Mouse (Mus musculus) heart, embryonic 14.5 days (tissue): ENCODE measurements around the gene Rab11fip5. TPM values are rescaled to one million over a fixed set of nuclear protein-coding genes. Genes with fewer than 3 reads are reported as not detected.

Source experiments
- ATAC-seq: fragments of 200-750 bp; cut with Nextera tagmentation; 2 replicates; pipeline ENCODE4 v1.8.0; 2017; ENCODE audit warnings: low read depth, moderate TSS enrichment; ENCODE audit not compliant: insufficient number of reproducible peaks, insufficient read depth, low FRiP score
- H3K27ac ChIP-seq, 2 experiments: fragments of 200-500 bp in 1 of 2; fragments of 300-500 bp in 1 of 2; sonication (generic) in 1 of 2; replicated peaks in 1 of 2; 2 replicates each; pipeline ENCODE4 v1.5.1; 2012 to 2014; ENCODE audit warnings: low read depth in 2 of 2, low read length in 2 of 2, control low read depth in 1 of 2, mild to moderate bottlenecking in 1 of 2, mixed read lengths in 1 of 2; ENCODE audit not compliant: control insufficient read depth in 1 of 2, insufficient read depth in 1 of 2
- H3K27me3 ChIP-seq: fragments of 300-500 bp; sonication (generic); 2 replicates; pipeline ENCODE4 v1.6.1; 2014; ENCODE audit warnings: mild to moderate bottlenecking, low read length, control low read depth; ENCODE audit not compliant: control insufficient read depth, insufficient read depth
- H3K36me3 ChIP-seq: fragments of 300-500 bp; sonication (generic); 2 replicates; pipeline ENCODE4 v1.6.1; 2014; ENCODE audit warnings: mild to moderate bottlenecking, control low read depth, low read length, mixed read lengths; ENCODE audit not compliant: control insufficient read depth, insufficient read depth
- H3K4me1 ChIP-seq, 2 experiments: fragments of 200-500 bp in 1 of 2; fragments of 300-500 bp in 1 of 2; sonication (generic) in 1 of 2; 2 replicates each; pipeline ENCODE4 v1.6.1; 2012 to 2014; ENCODE audit warnings: low read length in 2 of 2, control low read depth in 1 of 2, mixed read lengths in 1 of 2; ENCODE audit not compliant: control insufficient read depth in 2 of 2, insufficient read depth in 2 of 2
- H3K4me2 ChIP-seq: fragments of 300-500 bp; sonication (generic); 2 replicates; pipeline ENCODE4 v1.6.1; 2014; ENCODE audit warnings: mild to moderate bottlenecking, low read length
- H3K4me3 ChIP-seq, 2 experiments: fragments of 200-500 bp in 1 of 2; fragments of 300-500 bp in 1 of 2; sonication (generic) in 1 of 2; 2 replicates each; pipeline ENCODE4 v1.5.1; 2012 to 2014; ENCODE audit warnings: low read length in 2 of 2, mild to moderate bottlenecking in 2 of 2, control low read depth in 1 of 2, low read depth in 1 of 2, moderate library complexity in 1 of 2; ENCODE audit not compliant: control insufficient read depth in 1 of 2, insufficient read depth in 1 of 2
- H3K9ac ChIP-seq: fragments of 300-500 bp; sonication (generic); 2 replicates; pipeline ENCODE4 v1.6.1; 2014; ENCODE audit warnings: mild to moderate bottlenecking, low read length
- H3K9me3 ChIP-seq: fragments of 300-500 bp; sonication (generic); 2 replicates; pipeline ENCODE4 v1.6.1; 2016; ENCODE audit warnings: low read length, control low read depth; ENCODE audit not compliant: control insufficient read depth
- WGBS: fragments of 180-500 bp; shearing (Covaris S2); extraction: QIAGEN DNeasy Blood & Tissue Kit; methylation state at CpG from one replicate; pipeline ENCODE4 v1.1.7; 2014; 5-methylcytosine and 5-hydroxymethylcytosine counted together
- polyA plus RNA-seq: library from polyadenylated mRNA; unstranded; fragments of >200 nt; fragmentation: Nextera tagmentation; extraction: Ambion mirVana; gene quantifications from 2 replicates; pipeline ENCODE4 v1.2.1, GENCODE M21; 2014

Rab11fip5 gene
- polyA plus RNA-seq, 1 experiment from 2014 or later: 42.2 TPM

DNA sequence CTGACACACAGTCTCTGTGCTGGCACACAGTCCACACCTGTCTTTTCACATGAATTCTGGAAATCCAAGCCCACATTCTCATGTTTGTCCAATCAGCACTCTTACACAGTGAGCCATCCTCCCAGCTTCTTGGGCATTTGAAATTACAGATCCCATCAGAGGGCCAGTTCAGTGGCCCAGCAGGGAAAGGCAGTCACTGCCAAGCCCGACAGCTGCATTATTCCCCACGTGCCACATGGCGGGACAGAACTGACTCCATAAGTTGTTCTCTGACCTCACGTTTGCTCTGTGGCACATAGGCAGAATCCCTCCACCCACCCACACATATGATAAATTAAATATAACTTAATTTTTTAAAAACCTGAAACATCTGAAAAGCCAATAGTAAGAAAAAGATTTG, 66.5 kb downstream of the Rab11fip5 start:
- Histone ChIP-seq H3K9ac (no peak overlapping the region), H3K4me3 (no peak overlapping the region), H3K9me3 (no peaks in the 10 kb centered on the region), H3K4me2 (no peak overlapping the region), H3K27ac (no peak overlapping the region), H3K36me3 (no peaks in the 10 kb centered on the region), H3K27me3 (no peaks in the 10 kb centered on the region), H3K4me1 (peaks cover 0 to 2% of the 10 kb centered on the region in 2 experiments; a peak in 2 of 4 replicates)
- no peak for ATAC-seq
- whole genome bisulfite sequencing: 81% methylated on average over 4 of the region's 4 CpGs

DNA sequence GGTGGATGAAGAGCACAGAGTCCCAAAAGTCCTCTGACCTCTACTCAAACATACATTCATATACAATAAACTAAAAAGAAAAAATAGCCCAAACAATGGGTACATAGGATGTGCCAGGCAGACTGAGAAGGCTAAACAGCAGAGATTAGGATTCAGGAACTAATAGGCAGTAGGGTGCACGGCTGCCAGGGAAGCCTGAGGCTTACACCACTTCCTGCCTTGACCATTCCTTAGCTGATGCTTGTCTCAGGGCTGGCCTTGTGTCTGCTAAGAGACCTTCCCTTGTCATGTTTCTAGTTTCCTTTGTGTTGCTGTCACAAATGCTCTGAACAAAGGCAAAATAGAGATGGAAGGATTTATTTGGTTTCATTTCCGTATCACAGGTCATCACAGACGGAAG, 68.1 kb downstream of the Rab11fip5 start:
- no peak for ATAC-seq
- H3K9me3 ChIP-seq: no peaks in the 10 kb centered on the region
- 81% methylated on average over 3 of the region's 3 CpGs for WGBS
- no peaks in the 10 kb centered on the region for H3K36me3 ChIP-seq
- no peak overlapping the region for H3K27ac ChIP-seq
- H3K9ac ChIP-seq: no peak overlapping the region
- no peaks in the 10 kb centered on the region for H3K27me3 ChIP-seq
- H3K4me1 ChIP-seq: peaks cover 4 to 5% of the 10 kb centered on the region in 2 experiments; a peak in 2 of 4 replicates
- no peak overlapping the region for H3K4me2 ChIP-seq
- no peak overlapping the region for H3K4me3 ChIP-seq

DNA sequence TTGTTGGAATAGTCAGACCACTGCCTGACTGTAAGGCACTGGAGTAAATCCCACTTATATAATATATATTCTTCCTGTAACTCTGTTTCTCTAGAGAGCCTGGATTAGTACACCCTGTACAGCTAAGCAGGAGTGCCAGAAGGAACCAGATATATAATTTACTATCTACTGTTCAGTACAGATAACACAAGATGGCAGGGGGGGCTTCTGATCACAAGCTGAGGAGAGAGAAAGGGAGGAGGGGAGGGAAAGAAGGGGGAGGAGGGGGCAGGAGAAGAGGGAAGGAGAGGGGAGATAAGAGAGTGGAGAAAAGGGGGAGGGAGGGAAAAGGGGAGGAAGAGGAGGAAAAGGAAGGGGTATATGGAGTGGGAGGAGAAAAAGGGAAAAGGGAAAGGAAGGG, 68.6 kb downstream of the Rab11fip5 start:
- ATAC-seq: no peak
- Histone ChIP-seq H3K27me3 (no peaks in the 10 kb centered on the region), H3K36me3 (no peaks in the 10 kb centered on the region), H3K4me1 (peaks cover 4 to 5% of the 10 kb centered on the region in 2 experiments; a peak in 2 of 4 replicates), H3K4me3 (no peak overlapping the region), H3K9me3 (no peaks in the 10 kb centered on the region), H3K27ac (no peak overlapping the region), H3K9ac (no peak overlapping the region), H3K4me2 (no peak overlapping the region)

DNA sequence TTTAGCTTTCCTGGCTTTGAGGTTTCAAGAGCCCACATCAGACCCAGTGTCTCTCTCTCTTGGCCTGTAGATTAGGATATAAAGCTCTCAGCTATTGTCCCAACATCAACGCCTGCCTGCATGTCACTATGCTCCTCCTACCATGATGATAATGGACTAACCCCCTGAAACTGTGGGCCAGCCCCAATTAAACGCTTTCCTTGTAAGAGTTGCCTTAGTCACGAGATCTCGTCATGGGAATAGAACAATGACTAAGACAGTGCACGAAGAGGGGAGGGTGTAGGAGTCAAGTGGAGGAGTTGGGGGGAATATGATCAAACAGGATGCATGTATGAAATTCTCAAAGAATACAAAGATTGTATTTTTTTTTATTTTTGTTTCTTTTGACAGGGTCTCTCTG, 69.5 kb downstream of the Rab11fip5 start:
- no peak overlapping the region for H3K4me2 ChIP-seq
- ATAC-seq: no peak
- 70% methylated on average over 5 of the region's 5 CpGs for WGBS

DNA sequence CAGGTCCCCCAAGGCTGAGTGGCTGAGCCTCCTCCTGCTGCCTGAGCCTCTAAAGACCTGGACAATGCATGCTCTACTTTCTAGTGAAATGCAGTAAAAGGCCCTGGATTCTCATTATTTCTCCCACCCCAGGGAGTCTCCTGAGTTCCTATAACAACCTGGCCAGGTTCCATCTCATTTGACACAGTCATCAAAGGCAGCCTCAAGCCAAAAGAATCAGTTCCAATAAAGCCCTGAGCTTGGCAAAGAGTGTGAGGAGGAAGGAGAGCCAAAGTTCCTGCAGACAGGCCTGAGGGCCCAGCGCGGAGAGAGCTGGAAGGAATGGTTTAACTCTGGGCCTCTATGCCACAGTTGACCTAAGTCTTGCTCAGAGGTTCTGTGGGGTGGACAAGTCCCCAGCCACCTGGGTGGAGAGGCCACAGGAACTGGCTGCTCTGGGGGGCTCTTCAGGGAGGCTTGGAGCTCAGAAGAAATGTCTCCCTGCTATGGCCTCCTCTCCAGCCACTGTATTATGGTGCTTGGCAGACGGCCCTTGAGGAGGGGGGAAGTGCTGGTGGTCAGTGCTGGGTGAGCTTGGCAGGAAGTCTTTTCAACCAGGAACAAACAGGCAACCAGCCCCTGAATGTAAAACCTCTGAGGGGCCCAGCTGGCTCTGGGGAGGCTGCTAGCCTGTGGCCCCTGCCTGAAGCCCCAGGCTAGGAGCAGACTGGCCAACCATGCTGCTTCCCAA, 71.9 kb downstream of the Rab11fip5 start:
- 56% methylated on average over 3 of the region's 3 CpGs for WGBS
- Histone ChIP-seq H3K36me3 (no peaks in the 10 kb centered on the region), H3K4me3 (no peak overlapping the region), H3K4me2 (no peak overlapping the region), H3K9ac (no peak overlapping the region), H3K4me1 (peaks cover 4 to 5% of the 10 kb centered on the region in 2 experiments; a peak in 2 of 4 replicates), H3K9me3 (no peaks in the 10 kb centered on the region), H3K27ac (0 out of 4 replicates have a peak overlapping the region, but pooled peaks of 1 of the 2 experiments have one; percentile 35), H3K27me3 (no peaks in the 10 kb centered on the region)
- no peak; the same call in 1 of the 2 replicates for ATAC-seq

More for the DNA sequence above, 69.5 kb downstream of the Rab11fip5 start:
- H3K9ac ChIP-seq: no peak overlapping the region
- H3K27me3 ChIP-seq: no peaks in the 10 kb centered on the region
- H3K27ac ChIP-seq: no peak overlapping the region
- peaks cover 4 to 5% of the 10 kb centered on the region in 2 experiments; a peak in 2 of 4 replicates for H3K4me1 ChIP-seq
- no peak overlapping the region for H3K4me3 ChIP-seq
- H3K9me3 ChIP-seq: no peaks in the 10 kb centered on the region
- no peaks in the 10 kb centered on the region for H3K36me3 ChIP-seq

DNA sequence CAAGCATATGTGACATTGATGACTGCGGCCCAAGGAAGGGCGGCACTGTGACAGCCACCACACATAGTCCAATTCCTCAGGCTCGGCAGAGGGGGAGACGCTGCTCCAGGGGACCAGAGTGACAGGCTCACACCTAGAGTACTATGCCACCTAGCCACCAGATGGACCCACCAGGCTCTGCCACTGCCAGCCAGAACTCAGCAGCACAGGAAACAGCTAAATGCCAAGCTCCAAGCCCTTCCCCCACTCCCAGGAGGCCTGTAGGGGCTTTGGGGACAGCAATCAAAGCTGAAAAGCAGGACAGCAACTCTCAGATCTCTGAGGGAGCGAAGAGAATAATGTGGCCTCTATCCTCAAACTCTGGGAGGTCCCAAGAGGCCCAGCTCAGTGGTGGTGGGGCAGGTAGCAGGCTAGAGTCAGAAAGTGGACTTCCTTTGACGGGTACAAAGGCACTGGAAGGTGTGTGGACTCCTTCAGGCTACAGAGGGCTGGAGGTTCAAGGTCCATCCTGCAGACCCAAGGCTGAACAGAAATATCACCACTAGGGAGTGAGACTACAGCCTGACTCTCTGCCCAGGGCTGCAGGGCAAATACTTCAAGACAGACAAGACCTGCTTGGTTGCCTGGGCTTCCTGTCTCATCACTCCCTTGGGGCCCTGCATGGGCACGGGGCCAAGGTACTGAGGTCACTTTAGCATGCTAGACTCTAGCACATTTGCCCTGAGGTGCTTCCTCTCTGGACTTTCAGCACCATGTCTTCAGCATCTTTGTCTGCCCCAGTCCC, 78.9 kb downstream of the Rab11fip5 start:
- Histone ChIP-seq H3K4me2 (no peak overlapping the region), H3K36me3 (no peaks in the 10 kb centered on the region), H3K4me1 (peaks cover 8 to 11% of the 10 kb centered on the region in 2 experiments), H3K9ac (no peak overlapping the region), H3K27ac (no peak overlapping the region), H3K9me3 (no peaks in the 10 kb centered on the region), H3K27me3 (no peaks in the 10 kb centered on the region), H3K4me3 (no peak overlapping the region)
- ATAC-seq: no peak
- 66% methylated on average over 7 of the region's 7 CpGs for WGBS

DNA sequence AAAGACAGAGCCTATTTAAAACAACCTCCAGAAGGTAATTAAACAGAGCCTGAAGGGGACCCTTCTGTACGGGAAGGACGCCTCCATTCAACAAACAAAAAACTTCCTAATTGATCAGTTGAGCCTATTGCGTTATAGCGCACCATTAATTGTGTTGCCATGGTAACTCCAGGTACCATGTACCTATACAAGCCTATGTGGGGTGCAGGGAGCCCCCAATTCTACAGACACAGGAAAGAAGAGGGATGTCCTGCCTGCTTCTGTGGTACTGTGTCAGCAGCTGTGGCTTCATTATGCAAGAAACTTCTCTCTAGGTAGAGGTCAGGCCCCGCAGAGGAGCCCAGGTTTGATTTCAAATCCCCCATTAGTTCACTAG, 80.4 kb downstream of the Rab11fip5 start:
- Histone ChIP-seq H3K4me2 (no peak overlapping the region), H3K4me1 (peaks cover 8 to 11% of the 10 kb centered on the region in 2 experiments), H3K27ac (no peak overlapping the region), H3K9ac (no peak overlapping the region), H3K27me3 (no peaks in the 10 kb centered on the region), H3K36me3 (no peaks in the 10 kb centered on the region), H3K4me3 (no peak overlapping the region), H3K9me3 (no peaks in the 10 kb centered on the region)
- WGBS: 85% methylated on average over 5 of the region's 5 CpGs
- ATAC-seq: no peak
